Mouse (Mus musculus): ENCODE measurements around the gene Arid2.

DNA sequence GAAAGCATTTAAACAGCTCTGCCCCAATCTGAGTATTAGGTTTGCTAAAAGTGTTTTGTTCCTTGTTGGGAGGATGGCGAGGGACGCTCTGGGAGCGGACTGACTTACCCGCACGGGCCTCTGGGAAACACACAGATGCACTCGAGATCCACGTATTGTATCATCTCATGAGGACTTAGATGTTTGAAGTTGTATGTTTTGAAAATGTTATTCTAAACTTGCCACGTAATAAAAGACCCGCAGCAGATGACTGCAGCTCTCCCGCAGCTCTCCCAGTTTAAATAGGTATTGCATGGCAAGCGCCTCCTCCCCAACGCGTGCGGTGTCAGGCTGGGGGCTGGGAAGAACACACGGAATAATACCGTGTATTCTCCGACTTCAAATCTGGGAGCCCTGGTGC, 33.0 kb upstream of the Arid2 start:
- TF ChIP-seq GATA1 (IDR thresholded peaks at IDR 0.05; ENCODE audit: borderline replicate concordance, low read length) (no peak), FLI1 (IDR thresholded peaks at IDR 0.05; ENCODE audit: low read length) (no peak)
